In the genomic region with DNA sequence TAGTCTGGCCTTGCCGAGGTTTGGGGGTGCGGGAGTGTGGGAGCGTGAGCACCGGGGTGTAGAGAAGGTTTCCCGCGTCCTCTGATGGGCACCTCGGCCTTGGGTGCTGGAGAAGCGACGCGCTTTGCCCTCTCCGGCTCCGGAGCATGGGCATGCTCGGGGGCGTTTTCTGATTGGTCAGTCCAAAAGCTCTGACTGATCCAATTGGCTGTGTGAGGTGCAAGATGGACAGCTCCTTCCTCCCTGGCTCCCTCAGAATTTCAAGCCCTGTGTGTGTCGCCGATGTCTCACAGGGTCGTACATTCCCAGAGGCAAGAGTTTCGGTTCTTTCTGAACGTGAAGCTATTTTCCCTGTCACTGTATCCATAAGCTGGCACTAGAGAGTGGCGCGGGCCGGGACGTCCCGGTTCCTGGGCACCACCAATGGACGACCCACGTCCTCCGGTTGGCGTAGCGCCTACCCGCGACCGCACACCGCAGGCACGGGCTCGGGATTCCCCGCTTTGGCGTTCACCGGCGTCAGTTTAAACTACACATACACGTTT, we compare ENCODE assay signal across 8 mouse cellular contexts. TPM values are rescaled to one million over a fixed set of nuclear protein-coding genes. Genes with fewer than 3 reads are reported as not detected.
A peak's percentile ranks its signal among the peaks of the same experiment; 100 is the strongest.
DNase-seq lines count a peak whose midpoint lies in the region; ATAC-seq lines count a peak whose summit lies in the region.

No protein-coding gene starts in this region.

- no peaks in the 10 kb centered on the region for H3K9me3 ChIP-seq in embryonic facial prominence, embryonic 13.5 days
- peaks cover 4% of the 10 kb centered on the region; the same call in 1 of the 2 replicates for H3K9me3 ChIP-seq in heart, embryonic 11.5 days (replicated peaks; ENCODE audit: control insufficient read depth, low read length)
- H3K9me3 ChIP-seq in kidney, embryonic 15.5 days (replicated peaks): peaks cover 4% of the 10 kb centered on the region; the same call in 1 of the 2 replicates
- H3K9me3 ChIP-seq in liver, embryonic 12.5 days (replicated peaks): peaks cover 8% of the 10 kb centered on the region; the same call in 1 of the 2 replicates
- H3K9me3 ChIP-seq in stomach, embryonic 14.5 days (ENCODE audit: control insufficient read depth, low read depth, low read length): peaks cover 4% of the 10 kb centered on the region; the same call in 1 of the 2 replicates

- H3K27me3 ChIP-seq in embryonic facial prominence, embryonic 13.5 days: peaks cover 36% of the 10 kb centered on the region
- peaks cover 25% of the 10 kb centered on the region for H3K27me3 ChIP-seq in heart, embryonic 11.5 days (ENCODE audit: control insufficient read depth, insufficient read depth, low read length)
- H3K27me3 ChIP-seq in kidney, embryonic 15.5 days: peaks cover 26% of the 10 kb centered on the region; the same call in 1 of the 2 replicates
- H3K27me3 ChIP-seq in liver, embryonic 12.5 days (replicated peaks): peaks cover 40% of the 10 kb centered on the region
- H3K27me3 ChIP-seq in stomach, embryonic 14.5 days (ENCODE audit: control insufficient read depth, insufficient read depth, low read length): 0 out of 2 replicates have a peak, but pooled peaks cover 3% of the 10 kb centered on the region

- peak overlapping the region; percentile 84 for H3K4me2 ChIP-seq in embryonic facial prominence, embryonic 13.5 days
- H3K4me2 ChIP-seq in heart, embryonic 11.5 days: peak overlapping the region; percentile 91
- H3K4me2 ChIP-seq in kidney, embryonic 15.5 days: peak overlapping the region; percentile 91
- peak overlapping the region; percentile 95 for H3K4me2 ChIP-seq in liver, embryonic 12.5 days
- H3K4me2 ChIP-seq in stomach, embryonic 14.5 days (replicated peaks; ENCODE audit: low read depth, low read length): peak overlapping the region; percentile 89

- no peak overlapping the region for H3K27ac ChIP-seq in embryonic facial prominence, embryonic 13.5 days
- no peak overlapping the region for H3K27ac ChIP-seq in heart, embryonic 11.5 days (ENCODE audit: low read depth, low read length)
- H3K27ac ChIP-seq in kidney, embryonic 15.5 days: peak overlapping the region; percentile 70
- H3K27ac ChIP-seq in liver, embryonic 12.5 days: peak overlapping the region; percentile 69
- no peak overlapping the region for H3K27ac ChIP-seq in stomach, embryonic 14.5 days (ENCODE audit: low read length)

- peaks cover 34% of the 10 kb centered on the region for H3K4me1 ChIP-seq in embryonic facial prominence, embryonic 13.5 days
- H3K4me1 ChIP-seq in heart, embryonic 11.5 days (ENCODE audit: control insufficient read depth, insufficient read depth, low read length): peaks cover 24% of the 10 kb centered on the region
- H3K4me1 ChIP-seq in kidney, embryonic 15.5 days: peaks cover 42% of the 10 kb centered on the region
- H3K4me1 ChIP-seq in liver, embryonic 12.5 days: peaks cover 60% of the 10 kb centered on the region
- peaks cover 18% of the 10 kb centered on the region for H3K4me1 ChIP-seq in stomach, embryonic 14.5 days (ENCODE audit: control insufficient read depth, insufficient read depth, low read length)

- 2% methylated on average over 40 of the region's 40 CpGs for WGBS in embryonic facial prominence, embryonic 13.5 days
- 1% methylated on average over 40 of the region's 40 CpGs for WGBS in heart, embryonic 11.5 days (ENCODE audit: insufficient replicate concordance)
- WGBS in kidney, embryonic 15.5 days: 6% methylated on average over 40 of the region's 40 CpGs
- 3% methylated on average over 40 of the region's 40 CpGs for WGBS in liver, embryonic 12.5 days (ENCODE audit: insufficient replicate concordance)
- 6% methylated on average over 40 of the region's 40 CpGs for WGBS in stomach, embryonic 14.5 days

- DNase-seq in 416B (ENCODE audit: low read depth): peak; percentile 95
- DNase-seq in adrenal gland, postnatal 4 days (ENCODE audit: low spot score in 2 of 2): peak; percentile 50 to 53
- DNase-seq in naive thymus-derived CD4-positive, alpha-beta T cell, adult 2 months (ENCODE audit: low read depth): peak; percentile 90

- peak overlapping the region; percentile 65 for H3K9ac ChIP-seq in embryonic facial prominence, embryonic 13.5 days
- H3K9ac ChIP-seq in heart, embryonic 11.5 days (ENCODE audit: low read depth, low read length): peak overlapping the region; percentile 34; the same call in 1 of the 2 replicates
- H3K9ac ChIP-seq in kidney, embryonic 15.5 days: peak overlapping the region; percentile 46; the same call in 1 of the 2 replicates
- H3K9ac ChIP-seq in liver, embryonic 12.5 days: peak overlapping the region; percentile 72
- peak overlapping the region; percentile 18; the same call in 1 of the 2 replicates for H3K9ac ChIP-seq in stomach, embryonic 14.5 days (replicated peaks; ENCODE audit: low read depth, low read length)

- ATAC-seq in embryonic facial prominence, embryonic 13.5 days (ENCODE audit: insufficient number of reproducible peaks, insufficient read depth, low FRiP score, low TSS enrichment, low read depth): 0 out of 2 replicates have a peak, but pooled peaks have one; percentile 45
- ATAC-seq in heart, embryonic 11.5 days (replicated peaks; ENCODE audit: insufficient number of reproducible peaks, low FRiP score, low TSS enrichment): peak; percentile 68
- peak; percentile 87 for ATAC-seq in kidney, embryonic 15.5 days (replicated peaks; ENCODE audit: low FRiP score)
- peak; percentile 89 for ATAC-seq in liver, embryonic 12.5 days
- ATAC-seq in stomach, embryonic 14.5 days (ENCODE audit: insufficient number of reproducible peaks, insufficient read depth, low FRiP score, low read depth): peak; percentile 83

- H3K36me3 ChIP-seq in embryonic facial prominence, embryonic 13.5 days: peaks cover 8% of the 10 kb centered on the region
- no peaks in the 10 kb centered on the region for H3K36me3 ChIP-seq in heart, embryonic 11.5 days (ENCODE audit: control insufficient read depth, insufficient read depth, low read length)
- peaks cover 20% of the 10 kb centered on the region for H3K36me3 ChIP-seq in kidney, embryonic 15.5 days
- H3K36me3 ChIP-seq in liver, embryonic 12.5 days: peaks cover 25% of the 10 kb centered on the region
- H3K36me3 ChIP-seq in stomach, embryonic 14.5 days (ENCODE audit: control insufficient read depth, insufficient read depth, low read length): peaks cover 4% of the 10 kb centered on the region

- H3K4me3 ChIP-seq in embryonic facial prominence, embryonic 13.5 days: peak overlapping the region; percentile 48
- peak overlapping the region; percentile 52 for H3K4me3 ChIP-seq in heart, embryonic 11.5 days (ENCODE audit: low read depth, low read length)
- H3K4me3 ChIP-seq in kidney, embryonic 15.5 days (replicated peaks): peak overlapping the region; percentile 53
- peak overlapping the region; percentile 63 for H3K4me3 ChIP-seq in liver, embryonic 12.5 days
- peak overlapping the region; percentile 46 for H3K4me3 ChIP-seq in stomach, embryonic 14.5 days (ENCODE audit: low read depth, low read length)

RNA-seq across cellular contexts. Expression of gene Hist3h2a, which starts 5.5 kb away (rescaled TPM):
- total RNA-seq in adrenal gland, postnatal 4 days (2021): 10 to 100 TPM; 47.6 to 64.4 TPM
- 34.0 and 34.3 TPM in 2 replicates for polyA plus RNA-seq in embryonic facial prominence, embryonic 13.5 days (2015; fragmentation: Nextera tagmentation; extraction: Ambion mirVana)
- polyA plus RNA-seq in heart, embryonic 11.5 days (2014; fragmentation: Nextera tagmentation; extraction: Ambion mirVana): 22.5 and 23.3 TPM in 2 replicates
- polyA plus RNA-seq in kidney, embryonic 15.5 days (2015; fragmentation: Nextera tagmentation; extraction: Ambion mirVana): 36.4 and 40.3 TPM in 2 replicates
- 14.3 and 16.9 TPM in 2 replicates for polyA plus RNA-seq in liver, embryonic 12.5 days (2016; fragmentation: Nextera tagmentation; extraction: Ambion mirVana)
- 32.4 and 33.9 TPM in 2 replicates for polyA plus RNA-seq in stomach, embryonic 14.5 days (2014; fragmentation: Nextera tagmentation; extraction: Ambion mirVana)

RNA-seq across cellular contexts. Expression of gene Trim17, which starts 5.5 kb away (rescaled TPM):
- total RNA-seq in adrenal gland, postnatal 4 days (2021): under 1 TPM; 0.08 to 0.36 TPM
- 0.25 and 0.55 TPM in 2 replicates for polyA plus RNA-seq in embryonic facial prominence, embryonic 13.5 days (2015; fragmentation: Nextera tagmentation; extraction: Ambion mirVana)
- 1.0 and 1.1 TPM in 2 replicates for polyA plus RNA-seq in heart, embryonic 11.5 days (2014; fragmentation: Nextera tagmentation; extraction: Ambion mirVana)
- polyA plus RNA-seq in kidney, embryonic 15.5 days (2015; fragmentation: Nextera tagmentation; extraction: Ambion mirVana): 0.58 and 0.71 TPM in 2 replicates
- polyA plus RNA-seq in liver, embryonic 12.5 days (2016; fragmentation: Nextera tagmentation; extraction: Ambion mirVana): 0.07 and 0.13 TPM in 2 replicates
- 0.20 and 0.62 TPM in 2 replicates for polyA plus RNA-seq in stomach, embryonic 14.5 days (2014; fragmentation: Nextera tagmentation; extraction: Ambion mirVana)

RNA-seq across cellular contexts. Expression of gene Hist3h2ba, which starts 11.3 kb away (rescaled TPM):
- total RNA-seq in adrenal gland, postnatal 4 days (2021): 10 to 100 TPM; 58.4 to 77.5 TPM
- 45.4 and 46.9 TPM in 2 replicates for polyA plus RNA-seq in embryonic facial prominence, embryonic 13.5 days (2015; fragmentation: Nextera tagmentation; extraction: Ambion mirVana)
- 6.4 and 8.4 TPM in 2 replicates for polyA plus RNA-seq in heart, embryonic 11.5 days (2014; fragmentation: Nextera tagmentation; extraction: Ambion mirVana)
- polyA plus RNA-seq in kidney, embryonic 15.5 days (2015; fragmentation: Nextera tagmentation; extraction: Ambion mirVana): 81.6 and 82.0 TPM in 2 replicates
- 5.3 and 5.7 TPM in 2 replicates for polyA plus RNA-seq in liver, embryonic 12.5 days (2016; fragmentation: Nextera tagmentation; extraction: Ambion mirVana)
- 31.2 and 32.5 TPM in 2 replicates for polyA plus RNA-seq in stomach, embryonic 14.5 days (2014; fragmentation: Nextera tagmentation; extraction: Ambion mirVana)

RNA-seq across cellular contexts. Expression of gene Trim11, which starts 17.9 kb away (rescaled TPM):
- total RNA-seq in adrenal gland, postnatal 4 days (2021): 10 to 100 TPM; 34.1 to 34.8 TPM
- 21.7 and 23.5 TPM in 2 replicates for polyA plus RNA-seq in embryonic facial prominence, embryonic 13.5 days (2015; fragmentation: Nextera tagmentation; extraction: Ambion mirVana)
- polyA plus RNA-seq in heart, embryonic 11.5 days (2014; fragmentation: Nextera tagmentation; extraction: Ambion mirVana): 26.1 and 27.5 TPM in 2 replicates
- 20.0 and 20.6 TPM in 2 replicates for polyA plus RNA-seq in kidney, embryonic 15.5 days (2015; fragmentation: Nextera tagmentation; extraction: Ambion mirVana)
- 11.2 and 11.5 TPM in 2 replicates for polyA plus RNA-seq in liver, embryonic 12.5 days (2016; fragmentation: Nextera tagmentation; extraction: Ambion mirVana)
- polyA plus RNA-seq in stomach, embryonic 14.5 days (2014; fragmentation: Nextera tagmentation; extraction: Ambion mirVana): 18.1 and 20.3 TPM in 2 replicates

RNA-seq across cellular contexts. Expression of gene Rnf187, which starts 21.3 kb away (rescaled TPM):
- total RNA-seq in adrenal gland, postnatal 4 days (2021): 100 to 1,000 TPM; 171 to 181 TPM
- 254 and 255 TPM in 2 replicates for polyA plus RNA-seq in embryonic facial prominence, embryonic 13.5 days (2015; fragmentation: Nextera tagmentation; extraction: Ambion mirVana)
- polyA plus RNA-seq in heart, embryonic 11.5 days (2014; fragmentation: Nextera tagmentation; extraction: Ambion mirVana): 172 and 192 TPM in 2 replicates
- polyA plus RNA-seq in kidney, embryonic 15.5 days (2015; fragmentation: Nextera tagmentation; extraction: Ambion mirVana): 243 and 247 TPM in 2 replicates
- 200 and 207 TPM in 2 replicates for polyA plus RNA-seq in liver, embryonic 12.5 days (2016; fragmentation: Nextera tagmentation; extraction: Ambion mirVana)
- polyA plus RNA-seq in stomach, embryonic 14.5 days (2014; fragmentation: Nextera tagmentation; extraction: Ambion mirVana): 211 and 222 TPM in 2 replicates

Comparison
In these comparisons a context has a peak if more than half of its experiments do, and no peak if none do; other contexts are left out.
1. H3K27ac ChIP-seq: peak in kidney, embryonic 15.5 days (single experiment) and liver, embryonic 12.5 days (single experiment); none in embryonic facial prominence, embryonic 13.5 days (single experiment), heart, embryonic 11.5 days (single experiment) and stomach, embryonic 14.5 days (single experiment).
2. H3K9ac ChIP-seq: peak in every context shown above with its lines; median percentile 72 in liver, embryonic 12.5 days; 65 in embryonic facial prominence, embryonic 13.5 days; 46 in kidney, embryonic 15.5 days; 34 in heart, embryonic 11.5 days; 18 in stomach, embryonic 14.5 days.
3. Peak in every context shown above with its lines, with median percentiles within 50 percentile points of each other: DNase-seq, ATAC-seq, H3K4me2 ChIP-seq and H3K4me3 ChIP-seq.